Mouse (Mus musculus) embryonic facial prominence, embryonic 12.5 days (tissue): ENCODE data around the gene Clcc1. TPM values are rescaled to one million over a fixed set of nuclear protein-coding genes. Genes with fewer than 3 reads are reported as not detected.
"Not testable (repeated sequence)": the region's sequence is repeated elsewhere in the genome, so short reads cannot be mapped to it uniquely, and the experiment has no call there.

Experiments
- ATAC-seq: fragments of 200-750 bp; cut with Nextera tagmentation; 2 replicates; pipeline ENCODE4 v1.8.0; 2017; ENCODE audit not compliant: insufficient number of reproducible peaks, insufficient read depth, low FRiP score, low TSS enrichment
- H3K27ac ChIP-seq: fragments of 300-500 bp; sonication (generic); 2 replicates; pipeline ENCODE4 v1.5.1; 2016; ENCODE audit warnings: mild to moderate bottlenecking
- H3K27me3 ChIP-seq: fragments of 300-500 bp; sonication (generic); 2 replicates; pipeline ENCODE4 v1.6.1; 2016; ENCODE audit warnings: mild to moderate bottlenecking, moderate library complexity
- H3K36me3 ChIP-seq: fragments of 300-500 bp; sonication (generic); 2 replicates; pipeline ENCODE4 v1.6.1; 2016; ENCODE audit warnings: mild to moderate bottlenecking
- H3K4me1 ChIP-seq: fragments of 300-500 bp; sonication (generic); 2 replicates; pipeline ENCODE4 v1.6.1; 2016
- H3K4me2 ChIP-seq: fragments of 300-500 bp; sonication (generic); replicated peaks from 2 replicates; pipeline ENCODE4 v1.6.1; 2016; ENCODE audit warnings: mild to moderate bottlenecking, moderate library complexity
- H3K4me3 ChIP-seq: fragments of 300-500 bp; sonication (generic); 2 replicates; pipeline ENCODE4 v1.5.1; 2016; ENCODE audit warnings: mild to moderate bottlenecking
- H3K9ac ChIP-seq: fragments of 300-500 bp; sonication (generic); 2 replicates; pipeline ENCODE4 v1.6.1; 2016; ENCODE audit warnings: mild to moderate bottlenecking, moderate library complexity
- H3K9me3 ChIP-seq: fragments of 300-500 bp; sonication (generic); 2 replicates; pipeline ENCODE4 v1.6.1; 2016; ENCODE audit warnings: mild to moderate bottlenecking, moderate library complexity
- WGBS: fragments of 180-500 bp; shearing (Covaris S2); methylation state at CpG from one replicate; pipeline ENCODE4 v1.1.7; 2016; 5-methylcytosine and 5-hydroxymethylcytosine counted together
- polyA plus RNA-seq: library from polyadenylated mRNA; unstranded; fragments of >200 nt; fragmentation: Nextera tagmentation; extraction: Ambion mirVana; gene quantifications from 2 replicates; pipeline ENCODE4 v1.2.1, GENCODE M21; 2016

The Clcc1 gene
- polyA plus RNA-seq, 1 experiment from 2014 or later: 77.2 TPM

DNA sequence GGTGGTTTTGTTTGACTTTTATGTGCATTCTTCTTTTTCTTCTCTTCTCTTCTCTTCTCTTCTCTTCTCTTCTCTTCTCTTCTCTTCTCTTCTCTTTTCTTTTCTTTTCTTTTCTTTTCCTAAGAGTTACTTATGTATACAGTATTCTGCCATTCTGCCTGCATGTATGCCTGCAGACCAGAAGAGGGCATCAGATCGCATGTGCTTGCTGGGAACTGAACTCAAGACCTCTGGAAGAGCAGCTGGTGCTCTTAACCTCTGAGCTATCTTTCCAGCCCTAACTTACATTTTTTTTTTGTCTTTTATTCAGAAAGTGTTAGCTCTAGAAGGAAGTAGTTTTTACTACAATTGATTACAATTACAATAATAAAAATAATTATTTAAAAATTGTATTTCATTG lies 7.2 kb downstream of the Clcc1 start:
- ATAC-seq: no peak
- 79% methylated on average over 1 of the region's 1 CpGs for WGBS
- Histone ChIP-seq H3K4me2 (no peak overlapping the region), H3K4me1 (no peaks in the 10 kb centered on the region), H3K27me3 (no peaks in the 10 kb centered on the region), H3K36me3 (peaks cover 52% of the 10 kb centered on the region), H3K9me3 (no peaks in the 10 kb centered on the region), H3K9ac (no peak overlapping the region), H3K4me3 (no peak overlapping the region), H3K27ac (no peak overlapping the region)

- no peak for ATAC-seq
- Histone ChIP-seq H3K27me3 (no peaks in the 10 kb centered on the region), H3K4me2 (no peak overlapping the region), H3K4me3 (no peak overlapping the region), H3K9ac (no peak overlapping the region), H3K4me1 (no peaks in the 10 kb centered on the region), H3K9me3 (no peaks in the 10 kb centered on the region), H3K27ac (no peak overlapping the region), H3K36me3 (peaks cover 83% of the 10 kb centered on the region)
- 79% methylated on average over 4 of the region's 4 CpGs for WGBS
Observed at GRCm38 (mm10) chr3:108676616-108677015, 22.9 kb downstream of the Clcc1 start.

GRCm38 (mm10) chr3:108681004-108681403 lies 27.3 kb downstream of the Clcc1 start:
- no peaks in the 10 kb centered on the region for H3K27me3 ChIP-seq
- H3K9me3 ChIP-seq: no peaks in the 10 kb centered on the region
- no peaks in the 10 kb centered on the region for H3K4me1 ChIP-seq
- no peak overlapping the region for H3K9ac ChIP-seq
- H3K36me3 ChIP-seq: peaks cover 86% of the 10 kb centered on the region
- no peak overlapping the region for H3K4me3 ChIP-seq
- ATAC-seq: no peak
- H3K4me2 ChIP-seq: no peak overlapping the region
- no peak overlapping the region for H3K27ac ChIP-seq
- 86% methylated on average over 4 of the region's 4 CpGs for WGBS

DNA sequence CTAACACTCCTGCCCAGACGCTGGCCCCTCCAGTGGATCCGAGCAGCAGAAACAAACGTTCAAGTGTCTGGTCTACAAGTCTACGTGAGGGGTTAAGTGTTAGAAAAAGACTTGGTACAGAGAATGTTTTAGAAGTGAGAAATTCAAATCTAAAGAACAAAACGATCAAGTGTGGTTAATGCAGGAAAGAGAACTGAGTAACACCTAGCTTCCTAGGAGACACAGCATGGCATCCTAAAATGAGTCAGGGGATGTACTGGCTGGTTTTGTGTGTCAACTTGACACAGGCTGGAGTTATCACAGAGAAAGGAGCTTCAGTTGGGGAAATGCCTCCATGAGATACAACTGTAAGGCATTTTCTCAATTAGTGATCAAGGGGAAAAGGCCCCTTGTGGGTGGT lies 29.9 kb downstream of the Clcc1 start:
- H3K9me3 ChIP-seq, H3K4me2 ChIP-seq, H3K27me3 ChIP-seq, H3K27ac ChIP-seq, H3K4me3 ChIP-seq, H3K4me1 ChIP-seq, ATAC-seq, H3K9ac ChIP-seq: not testable (repeated sequence)
- 88% methylated on average over 5 of the region's 5 CpGs for WGBS
- peaks cover 77% of the 10 kb centered on the region for H3K36me3 ChIP-seq

DNA sequence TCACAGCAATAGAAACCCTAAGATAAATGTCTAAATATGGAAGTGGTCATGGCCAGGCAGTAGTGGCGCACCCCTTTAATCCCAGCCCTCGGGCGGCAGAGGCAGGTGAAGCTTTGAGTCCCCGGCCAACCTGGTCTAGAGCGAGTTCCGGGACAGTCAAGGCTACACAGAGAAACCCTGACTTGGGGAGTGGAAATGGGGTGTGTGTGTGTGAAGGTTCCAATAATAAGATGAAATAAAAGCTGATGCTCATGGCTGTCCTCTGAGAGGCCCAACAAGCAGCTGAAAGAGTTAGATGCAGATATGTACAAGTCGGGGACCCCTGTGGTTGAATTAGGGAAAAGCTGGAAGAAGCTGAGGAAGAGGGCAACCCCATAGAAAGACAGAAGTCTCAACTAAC lies 32.0 kb downstream of the Clcc1 start:
- H3K36me3 ChIP-seq: peaks cover 62% of the 10 kb centered on the region
- WGBS: 95% methylated on average over 7 of the region's 7 CpGs

DNA sequence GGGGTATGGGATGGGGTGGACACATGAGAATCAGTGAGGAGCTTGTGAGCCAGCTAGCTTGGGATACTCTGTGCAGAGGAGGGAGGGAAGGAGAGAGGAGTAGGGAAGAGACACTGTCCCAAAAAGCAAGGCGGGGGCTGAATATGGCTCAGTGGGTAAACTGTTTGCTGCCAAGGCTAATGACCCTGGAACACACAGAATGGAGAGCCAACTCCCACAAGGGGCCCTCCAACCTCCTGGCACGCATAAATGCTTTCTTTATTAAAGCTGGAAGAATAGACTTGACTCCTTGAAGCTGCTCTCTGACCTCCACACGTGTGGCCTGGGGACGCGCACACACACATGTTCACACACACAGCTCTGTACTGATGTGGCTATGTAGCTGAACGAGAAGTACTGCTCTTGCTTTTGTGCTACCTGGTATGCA lies 35.3 kb downstream of the Clcc1 start:
- 0 out of 2 replicates have a peak, but pooled peaks have one; percentile 35 for ATAC-seq
- H3K27ac ChIP-seq: peak overlapping the region; percentile 55; the same call in 1 of the 2 replicates
- H3K9me3 ChIP-seq: no peaks in the 10 kb centered on the region
- peaks cover 10% of the 10 kb centered on the region; the same call in 1 of the 2 replicates for H3K4me1 ChIP-seq
- no peak overlapping the region for H3K9ac ChIP-seq
- H3K27me3 ChIP-seq: no peaks in the 10 kb centered on the region
- WGBS: 66% methylated on average over 6 of the region's 6 CpGs
- H3K4me2 ChIP-seq: no peak overlapping the region
- H3K36me3 ChIP-seq: peaks cover 38% of the 10 kb centered on the region
- no peak overlapping the region for H3K4me3 ChIP-seq

More for the DNA sequence above, 32.0 kb downstream of the Clcc1 start:
- H3K27me3 ChIP-seq: no peaks in the 10 kb centered on the region
- ATAC-seq: no peak
- peaks cover 8% of the 10 kb centered on the region; the same call in 1 of the 2 replicates for H3K4me1 ChIP-seq
- H3K9me3 ChIP-seq: no peaks in the 10 kb centered on the region
- H3K9ac ChIP-seq: no peak overlapping the region
- H3K4me2 ChIP-seq: no peak overlapping the region
- no peak overlapping the region for H3K27ac ChIP-seq
- H3K4me3 ChIP-seq: no peak overlapping the region

GRCm38 (mm10) chr3:108689446-108689845 lies 35.7 kb downstream of the Clcc1 start:
- no peak overlapping the region for H3K9ac ChIP-seq
- no peak overlapping the region for H3K4me2 ChIP-seq
- H3K27ac ChIP-seq: peak overlapping the region; percentile 55; the same call in 1 of the 2 replicates
- 52% methylated on average over 8 of the region's 8 CpGs for WGBS
- no peaks in the 10 kb centered on the region for H3K9me3 ChIP-seq
- no peaks in the 10 kb centered on the region for H3K27me3 ChIP-seq
- peaks cover 38% of the 10 kb centered on the region for H3K36me3 ChIP-seq
- no peak for ATAC-seq
- H3K4me3 ChIP-seq: no peak overlapping the region
- peaks cover 10% of the 10 kb centered on the region; the same call in 1 of the 2 replicates for H3K4me1 ChIP-seq

- no peaks in the 10 kb centered on the region for H3K9me3 ChIP-seq
- H3K4me1 ChIP-seq: peaks cover 10% of the 10 kb centered on the region; the same call in 1 of the 2 replicates
- ATAC-seq: no peak
- no peaks in the 10 kb centered on the region for H3K27me3 ChIP-seq
- no peak overlapping the region for H3K4me3 ChIP-seq
- 45% methylated on average over 4 of the region's 4 CpGs for WGBS
- H3K27ac ChIP-seq: 0 out of 2 replicates have a peak overlapping the region, but pooled peaks have one; percentile 52
- peaks cover 41% of the 10 kb centered on the region for H3K36me3 ChIP-seq
- no peak overlapping the region for H3K4me2 ChIP-seq
- no peak overlapping the region for H3K9ac ChIP-seq
Observed at GRCm38 (mm10) chr3:108689979-108690378, 36.3 kb downstream of the Clcc1 start.

GRCm38 (mm10) chr3:108694321-108694720 lies 40.6 kb downstream of the Clcc1 start:
- H3K9me3 ChIP-seq: no peaks in the 10 kb centered on the region
- H3K4me3 ChIP-seq: no peak overlapping the region
- peaks cover 50% of the 10 kb centered on the region for H3K36me3 ChIP-seq
- ATAC-seq: no peak
- H3K9ac ChIP-seq: no peak overlapping the region
- H3K27ac ChIP-seq: no peak overlapping the region
- peaks cover 5% of the 10 kb centered on the region; the same call in 1 of the 2 replicates for H3K4me1 ChIP-seq
- 88% methylated on average over 9 of the region's 9 CpGs for WGBS
- H3K4me2 ChIP-seq: no peak overlapping the region
- no peaks in the 10 kb centered on the region for H3K27me3 ChIP-seq

DNA sequence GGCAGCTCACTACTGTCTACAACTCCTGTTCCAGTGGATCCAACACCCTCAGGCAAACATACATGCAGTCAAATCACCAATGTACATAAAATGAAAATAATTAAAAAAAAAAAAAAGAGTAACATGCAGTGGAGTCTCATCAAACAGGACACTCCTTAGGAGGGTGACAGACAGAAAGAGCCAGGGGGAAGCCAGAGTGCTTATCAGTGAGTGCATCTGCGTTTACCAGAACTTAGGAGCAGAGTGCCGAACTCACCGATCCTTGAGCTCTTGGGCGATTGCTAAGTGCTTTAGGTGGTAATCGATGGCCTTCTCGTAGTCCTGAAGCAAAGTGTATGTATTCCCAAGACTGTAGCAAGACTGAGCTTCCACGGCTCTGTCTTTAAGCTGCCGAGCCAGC lies 44.9 kb downstream of the Clcc1 start:
- H3K4me2 ChIP-seq: no peak overlapping the region
- ATAC-seq: no peak
- no peaks in the 10 kb centered on the region for H3K4me1 ChIP-seq
- H3K9ac ChIP-seq: no peak overlapping the region
- no peaks in the 10 kb centered on the region for H3K9me3 ChIP-seq
- H3K36me3 ChIP-seq: peaks cover 67% of the 10 kb centered on the region
- H3K27ac ChIP-seq: no peak overlapping the region
- no peak overlapping the region for H3K4me3 ChIP-seq
- 92% methylated on average over 8 of the region's 8 CpGs for WGBS
- H3K27me3 ChIP-seq: no peaks in the 10 kb centered on the region

- Histone ChIP-seq H3K4me2 (no peak overlapping the region), H3K4me3 (no peak overlapping the region), H3K36me3 (peaks cover 58% of the 10 kb centered on the region), H3K4me1 (no peaks in the 10 kb centered on the region), H3K9ac (no peak overlapping the region), H3K27ac (no peak overlapping the region), H3K9me3 (no peaks in the 10 kb centered on the region), H3K27me3 (no peaks in the 10 kb centered on the region)
- no peak for ATAC-seq
- WGBS: 88% methylated on average over 4 of the region's 4 CpGs
Observed at GRCm38 (mm10) chr3:108699786-108700185, 46.1 kb downstream of the Clcc1 start.

GRCm38 (mm10) chr3:108701256-108701655 lies 47.5 kb downstream of the Clcc1 start:
- Histone ChIP-seq H3K4me3 (no peak overlapping the region), H3K4me2 (no peak overlapping the region)

More at GRCm38 (mm10) chr3:108701256-108701655, 47.5 kb downstream of the Clcc1 start:
- ATAC-seq: no peak
- Histone ChIP-seq H3K27ac (no peak overlapping the region), H3K4me1 (no peaks in the 10 kb centered on the region), H3K9ac (no peak overlapping the region), H3K9me3 (no peaks in the 10 kb centered on the region), H3K27me3 (no peaks in the 10 kb centered on the region), H3K36me3 (peaks cover 54% of the 10 kb centered on the region)
- WGBS: 86% methylated on average over 1 of the region's 1 CpGs
